Mouse (Mus musculus) heart, postnatal 0 days (tissue): ENCODE data around the gene Tfdp1. TPM values are rescaled to one million over a fixed set of nuclear protein-coding genes. Genes with fewer than 3 reads are reported as not detected.

Source experiments
- ATAC-seq: fragments of 200-750 bp; cut with Nextera tagmentation; 2 replicates; pipeline ENCODE4 v1.8.0; 2017; ENCODE audit warnings: low read depth, moderate number of reproducible peaks, moderate library complexity; ENCODE audit not compliant: insufficient read depth
- DNase-seq: peaks from one replicate; pipeline ENCODE4 v3.0.0-alpha.2; 2016; ENCODE audit warnings: low spot score
- H3K27ac ChIP-seq: fragments of 300-500 bp; sonication (generic); 2 replicates; pipeline ENCODE4 v1.5.1; 2014; ENCODE audit warnings: low read depth, mild to moderate bottlenecking
- H3K27me3 ChIP-seq: fragments of 300-500 bp; sonication (generic); 2 replicates; pipeline ENCODE4 v1.6.1; 2014; ENCODE audit warnings: low read length, mixed read lengths; ENCODE audit not compliant: control insufficient read depth, insufficient read depth
- H3K36me3 ChIP-seq: fragments of 300-500 bp; sonication (generic); replicated peaks from 2 replicates; pipeline ENCODE4 v1.6.1; 2014; ENCODE audit warnings: low read length, mixed read lengths; ENCODE audit not compliant: control insufficient read depth, insufficient read depth
- H3K4me1 ChIP-seq: fragments of 300-500 bp; sonication (generic); 2 replicates; pipeline ENCODE4 v1.6.1; 2014; ENCODE audit warnings: antibody characterized with exemption; ENCODE audit not compliant: control insufficient read depth, insufficient read depth
- H3K4me2 ChIP-seq: fragments of 300-500 bp; sonication (generic); 2 replicates; pipeline ENCODE4 v1.6.1; 2014; ENCODE audit warnings: low read depth, mild to moderate bottlenecking, low read length, moderate library complexity
- H3K4me3 ChIP-seq: fragments of 300-500 bp; sonication (generic); 2 replicates; pipeline ENCODE4 v1.5.1; 2014; ENCODE audit warnings: low read depth, low read length
- H3K9ac ChIP-seq: fragments of 300-500 bp; sonication (generic); replicated peaks from 2 replicates; pipeline ENCODE4 v1.6.1; 2014; ENCODE audit warnings: low read depth, low read length, mixed read lengths
- H3K9me3 ChIP-seq: fragments of 300-500 bp; sonication (generic); replicated peaks from 2 replicates; pipeline ENCODE4 v1.6.1; 2016; ENCODE audit warnings: low read length; ENCODE audit not compliant: control insufficient read depth
- CTCF ChIP-seq: IDR thresholded peaks from 2 replicates; pipeline ENCODE4 v1.5.1; 2016; ENCODE audit warnings: antibody characterized with exemption, control low read depth, low read depth
- EP300 ChIP-seq: IDR thresholded peaks from 2 replicates; pipeline ENCODE4 v1.6.1; 2016; ENCODE audit warnings: antibody characterized with exemption, low read depth
- WGBS: fragments of 180-500 bp; shearing (Covaris S2); extraction: QIAGEN DNeasy Blood & Tissue Kit; methylation state at CpG from one replicate; pipeline ENCODE4 v1.1.7; 2014; 5-methylcytosine and 5-hydroxymethylcytosine counted together
- polyA plus RNA-seq: library from polyadenylated mRNA; unstranded; fragments of >200 nt; fragmentation: Nextera tagmentation; extraction: Ambion mirVana; gene quantifications from 2 replicates; pipeline ENCODE4 v1.2.1, GENCODE M21; 2015
- total RNA-seq: library from RNA; depleted of rRNA; stranded (reverse); fragments of >200 nt; gene quantifications from 2 replicates; pipeline ENCODE4 v1.2.3, GENCODE M21; 2014; ENCODE audit warnings: low replicate concordance; rRNA removed

Gene Tfdp1
- total RNA-seq (20.9 and 38.6 TPM in 2 replicates), polyA plus RNA-seq (47.4 and 48.0 TPM in 2 replicates)

GRCm38 (mm10) chr8:13338255-13338860 is at the start of gene Tfdp1:
Gene Tfdp1, plus strand, starts transcription at chr8:13338751.
- H3K9ac ChIP-seq = peak within 1 kb of the TSS; percentile 95
- peak within 1 kb of the TSS; percentile 98 for H3K4me2 ChIP-seq
- H3K27ac ChIP-seq = peak within 1 kb of the TSS; percentile 78
- H3K9me3 ChIP-seq = no peaks in the 10 kb centered on the region
- peak; percentile 93 for ATAC-seq
- H3K4me1 ChIP-seq = peaks cover 12% of the 10 kb centered on the region
- TF ChIP-seq EP300 (no peak), CTCF (no peak)
- H3K4me3 ChIP-seq = peak within 1 kb of the TSS; percentile 78
- DNase-seq = peak; percentile 83
- H3K36me3 ChIP-seq = peaks cover 23% of the 10 kb centered on the region
- WGBS = under 1% methylated on average over 33 of the region's 72 CpGs
- H3K27me3 ChIP-seq = no peaks in the 10 kb centered on the region

- TF ChIP-seq EP300 (no peak), CTCF (peak; percentile 83)
Measured at GRCm38 (mm10) chr8:13292364-13292763, 46.2 kb upstream of the Tfdp1 start.

GRCm38 (mm10) chr8:13293677-13294470 is 44.7 kb upstream of the Tfdp1 start:
- Histone ChIP-seq H3K4me2 (no peak overlapping the region), H3K4me3 (no peak overlapping the region), H3K9me3 (no peaks in the 10 kb centered on the region), H3K36me3 (peaks cover 40% of the 10 kb centered on the region), H3K9ac (no peak overlapping the region), H3K4me1 (no peaks in the 10 kb centered on the region), H3K27me3 (no peaks in the 10 kb centered on the region), H3K27ac (no peak overlapping the region)
- 91% methylated on average over 9 of the region's 9 CpGs for WGBS
- TF ChIP-seq CTCF = no peak
- no peak for TF ChIP-seq EP300
- DNase-seq (no peak), ATAC-seq (no peak)

More at GRCm38 (mm10) chr8:13292364-13292763, 46.2 kb upstream of the Tfdp1 start:
- no peaks in the 10 kb centered on the region for H3K4me1 ChIP-seq
- WGBS = 31% methylated on average over 9 of the region's 9 CpGs
- H3K4me2 ChIP-seq = no peak overlapping the region
- DNase-seq (peak; percentile 37), ATAC-seq (no peak)
- no peaks in the 10 kb centered on the region for H3K27me3 ChIP-seq
- no peak overlapping the region for H3K9ac ChIP-seq
- H3K4me3 ChIP-seq = no peak overlapping the region
- no peaks in the 10 kb centered on the region for H3K9me3 ChIP-seq
- peaks cover 34% of the 10 kb centered on the region for H3K36me3 ChIP-seq
- no peak overlapping the region for H3K27ac ChIP-seq

GRCm38 (mm10) chr8:13299571-13299970 is 39.0 kb upstream of the Tfdp1 start:
- H3K27me3 ChIP-seq = no peaks in the 10 kb centered on the region
- H3K9me3 ChIP-seq = no peaks in the 10 kb centered on the region
- no peak overlapping the region for H3K9ac ChIP-seq
- no peak for DNase-seq
- 97% methylated on average over 8 of the region's 8 CpGs for WGBS
- TF ChIP-seq CTCF (no peak), EP300 (no peak)
- no peak for ATAC-seq
- no peak overlapping the region for H3K4me2 ChIP-seq
- no peak overlapping the region for H3K4me3 ChIP-seq
- no peaks in the 10 kb centered on the region for H3K4me1 ChIP-seq
- H3K27ac ChIP-seq = no peak overlapping the region
- peaks cover 73% of the 10 kb centered on the region for H3K36me3 ChIP-seq

GRCm38 (mm10) chr8:13301036-13301435 is 37.5 kb upstream of the Tfdp1 start:
- Histone ChIP-seq H3K36me3 (peaks cover 69% of the 10 kb centered on the region), H3K9me3 (no peaks in the 10 kb centered on the region), H3K4me2 (no peak overlapping the region), H3K9ac (no peak overlapping the region), H3K27ac (no peak overlapping the region), H3K4me3 (no peak overlapping the region), H3K4me1 (no peaks in the 10 kb centered on the region), H3K27me3 (no peaks in the 10 kb centered on the region)
- ATAC-seq (no peak), DNase-seq (no peak)
- TF ChIP-seq CTCF (no peak), EP300 (no peak)
- WGBS = 92% methylated on average over 7 of the region's 7 CpGs
